ENCODE assay signal across 1 mouse cellular context in the genomic region with DNA sequence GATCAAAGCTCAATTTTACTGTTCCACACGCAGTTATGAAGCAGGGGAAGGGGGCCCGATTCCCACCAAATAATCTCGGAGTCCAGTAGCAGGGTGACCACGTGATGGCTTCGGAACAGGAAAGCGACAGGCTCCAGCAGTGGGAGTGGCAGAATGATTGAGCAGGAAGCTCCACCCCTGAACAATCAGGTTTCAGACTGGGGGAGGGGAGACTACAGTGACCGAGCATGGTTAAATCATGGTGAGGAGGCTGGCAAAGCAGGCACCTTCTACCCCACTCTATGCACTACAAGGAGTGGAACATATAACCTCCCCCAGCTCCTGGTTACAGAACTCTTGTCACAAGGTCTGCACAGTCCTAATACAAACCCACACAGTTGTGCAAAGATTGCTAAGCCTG.
TF ChIP-seq lines count a peak whose summit lies in the region.

No protein-coding gene starts in this region.

TF ChIP-seq in CH12.LX, 34 proteins besides CTCF, POLR2A, EP300 and RAD21 (continued from another document):
- TF ChIP-seq MXI1 (IDR thresholded peaks at IDR 0.05; ENCODE audit: low read depth, low read length) (0 out of 2 replicates have a peak, but pooled peaks have one; percentile 31), MYC (IDR thresholded peaks at IDR 0.05; ENCODE audit: low read depth, low read length) (0 out of 2 replicates have a peak, but pooled peaks have one; percentile 25), TCF12 (IDR thresholded peaks at IDR 0.05; ENCODE audit: low read depth, low read length) (0 out of 2 replicates have a peak, but pooled peaks have one; percentile 45), CHD2 (IDR thresholded peaks at IDR 0.05; ENCODE audit: low read length) (peak; percentile 50; the same call in 1 of the 2 replicates), MAX (IDR thresholded peaks at IDR 0.05; ENCODE audit: low read length) (peak; percentile 60; the same call in 1 of the 2 replicates), NELFE (IDR thresholded peaks at IDR 0.05; ENCODE audit: low read depth, low read length) (peak; percentile 16; the same call in 1 of the 2 replicates), USF2 (conservative IDR thresholded peaks at IDR 0.05; ENCODE audit: low read depth, low read length) (peak; percentile 57)
